Mouse (Mus musculus) MEL (cell line): Measurements from ENCODE around the gene Shb. TPM values are rescaled to one million over a fixed set of nuclear protein-coding genes. Genes with fewer than 3 reads are reported as not detected.

Source experiments
- DNase-seq: peaks from one replicate; pipeline ENCODE4 v3.0.0; 2011; ENCODE audit warnings: low read depth, low spot score
- H3K27ac ChIP-seq: 2 replicates; pipeline ENCODE4 v1.5.1; 2012; ENCODE audit warnings: low read depth, mild to moderate bottlenecking, control low read depth, low read length, moderate library complexity; ENCODE audit not compliant: control insufficient read depth
- H3K27me3 ChIP-seq, 2 experiments: fragments of 150-350 bp in 1 of 2; sonication (generic) in 1 of 2; 2 replicates each; pipeline ENCODE4 v1.6.1; 2012; ENCODE audit warnings: low read length in 2 of 2, mild to moderate bottlenecking in 2 of 2, improper control_type of control experiment in 1 of 2, moderate library complexity in 1 of 2; ENCODE audit not compliant: insufficient read depth in 2 of 2, control insufficient read depth in 1 of 2
- H3K36me3 ChIP-seq, 2 experiments: 2 replicates each; pipeline ENCODE4 v1.6.1; 2012 to 2014; ENCODE audit warnings: low read length in 2 of 2, improper control_type of control experiment in 1 of 2, inconsistent platforms in 1 of 2, mild to moderate bottlenecking in 1 of 2; ENCODE audit not compliant: insufficient read depth in 2 of 2, control insufficient read depth in 1 of 2
- H3K4me1 ChIP-seq, 2 experiments: fragments of 150-350 bp in 1 of 2; sonication (generic) in 1 of 2; 2 replicates each; pipeline ENCODE4 v1.6.1; 2012; ENCODE audit warnings: low read length in 2 of 2, improper control_type of control experiment in 1 of 2, mild to moderate bottlenecking in 1 of 2; ENCODE audit not compliant: insufficient read depth in 2 of 2, control insufficient read depth in 1 of 2
- H3K4me3 ChIP-seq, 2 experiments: fragments of 150-350 bp in 1 of 2; sonication (generic) in 1 of 2; 2 replicates each; pipeline ENCODE4 v1.5.1; 2012; ENCODE audit warnings: low read depth in 2 of 2, low read length in 2 of 2, mild to moderate bottlenecking in 2 of 2, moderate library complexity in 2 of 2, control low read depth in 1 of 2, improper control_type of control experiment in 1 of 2; ENCODE audit not compliant: control insufficient read depth in 1 of 2, insufficient read depth in 1 of 2
- H3K79me2 ChIP-seq: 2 replicates; pipeline ENCODE4 v1.6.1; 2012; ENCODE audit warnings: mild to moderate bottlenecking, low read length, moderate library complexity; ENCODE audit not compliant: control insufficient read depth, poor library complexity, insufficient read depth
- H3K9ac ChIP-seq: 2 replicates; pipeline ENCODE4 v1.6.1; 2012; ENCODE audit warnings: low read depth, mild to moderate bottlenecking, control low read depth, low read length, moderate library complexity; ENCODE audit not compliant: control insufficient read depth, poor library complexity, severe bottlenecking
- H3K9me3 ChIP-seq: fragments of 150-350 bp; sonication (generic); replicated peaks from 2 replicates; pipeline ENCODE4 v1.6.1; 2012; ENCODE audit warnings: mild to moderate bottlenecking, low read length, improper control_type of control experiment, moderate library complexity; ENCODE audit not compliant: insufficient read depth
- BHLHE40 ChIP-seq: IDR thresholded peaks from 2 replicates; pipeline ENCODE4 v1.6.1; 2012; ENCODE audit warnings: low read depth, mild to moderate bottlenecking, inconsistent platforms, low read length, improper control_type of control experiment, borderline replicate concordance
- CHD1 ChIP-seq: IDR thresholded peaks from 2 replicates; pipeline ENCODE4 v1.6.1; 2012; ENCODE audit warnings: low read depth, mild to moderate bottlenecking, inconsistent platforms, low read length, improper control_type of control experiment
- CHD2 ChIP-seq: IDR thresholded peaks from 2 replicates; pipeline ENCODE4 v1.6.1; 2011; ENCODE audit warnings: low read length, improper control_type of control experiment
- E2F4 ChIP-seq: IDR thresholded peaks from 2 replicates; pipeline ENCODE4 v1.6.1; 2011; ENCODE audit warnings: low read depth, low read length, improper control_type of control experiment, borderline replicate concordance
- ELF1 ChIP-seq: IDR thresholded peaks from 2 replicates; pipeline ENCODE4 v1.6.1; 2014; ENCODE audit warnings: low read depth, mild to moderate bottlenecking, inconsistent platforms, low read length, improper control_type of control experiment, moderate library complexity
- GABPA ChIP-seq: IDR thresholded peaks from 2 replicates; pipeline ENCODE4 v1.6.1; 2012; ENCODE audit warnings: low read depth, mild to moderate bottlenecking, inconsistent platforms, low read length, improper control_type of control experiment, moderate library complexity
- GATA1 ChIP-seq: IDR thresholded peaks from 2 replicates; pipeline ENCODE4 v1.6.1; 2011; ENCODE audit warnings: low read depth, low read length, improper control_type of control experiment
- JUND ChIP-seq: IDR thresholded peaks from 2 replicates; pipeline ENCODE4 v1.6.1; 2011; ENCODE audit warnings: low read depth, mild to moderate bottlenecking, improper control_type of control experiment, low read length
- KAT2A ChIP-seq: conservative IDR thresholded peaks from 2 replicates; pipeline ENCODE4 v1.6.1; 2012; ENCODE audit warnings: low read depth, low read length, improper control_type of control experiment, inconsistent platforms
- MAX ChIP-seq: IDR thresholded peaks from 2 replicates; pipeline ENCODE4 v1.6.1; 2011; ENCODE audit warnings: low read length, improper control_type of control experiment
- MXI1 ChIP-seq: IDR thresholded peaks from 2 replicates; pipeline ENCODE4 v1.6.1; 2011; ENCODE audit warnings: mild to moderate bottlenecking, low read depth, low read length, improper control_type of control experiment
- NELFE ChIP-seq: IDR thresholded peaks from 2 replicates; pipeline ENCODE4 v1.6.1; 2011; ENCODE audit warnings: low read depth, low read length, improper control_type of control experiment
- POLR2AphosphoS5 ChIP-seq: IDR thresholded peaks from 2 replicates; pipeline ENCODE4 v1.6.1; 2012; ENCODE audit warnings: low read depth, borderline replicate concordance, mild to moderate bottlenecking, inconsistent platforms, low read length, moderate library complexity, mixed read lengths
- RAD21 ChIP-seq: IDR thresholded peaks from 2 replicates; pipeline ENCODE4 v1.6.1; 2011; ENCODE audit warnings: mild to moderate bottlenecking, low read depth, low read length, improper control_type of control experiment
- RCOR1 ChIP-seq: IDR thresholded peaks from 2 replicates; pipeline ENCODE4 v1.6.1; 2012; ENCODE audit warnings: low read depth, mild to moderate bottlenecking, inconsistent platforms, low read length, improper control_type of control experiment
- SMC3 ChIP-seq: IDR thresholded peaks from 2 replicates; pipeline ENCODE4 v1.6.1; 2011; ENCODE audit warnings: low read depth, low read length, improper control_type of control experiment
- TAL1 ChIP-seq: IDR thresholded peaks from 2 replicates; pipeline ENCODE4 v1.6.1; 2012; ENCODE audit warnings: mild to moderate bottlenecking, inconsistent platforms, low read length, moderate library complexity, mixed read lengths
- TBP ChIP-seq: IDR thresholded peaks from 2 replicates; pipeline ENCODE4 v1.8.0; 2011; ENCODE audit warnings: low read depth, low read length, improper control_type of control experiment
- TCF12 ChIP-seq: IDR thresholded peaks from 2 replicates; pipeline ENCODE4 v1.6.1; 2014; ENCODE audit warnings: low read depth, mild to moderate bottlenecking, inconsistent platforms, low read length, improper control_type of control experiment, moderate library complexity
- UBTF ChIP-seq: IDR thresholded peaks from 2 replicates; pipeline ENCODE4 v1.6.1; 2012; ENCODE audit warnings: low read depth, mild to moderate bottlenecking, inconsistent platforms, low read length, improper control_type of control experiment, moderate library complexity, borderline replicate concordance; ENCODE audit not compliant: insufficient read depth
- ZC3H11A ChIP-seq: IDR thresholded peaks from 2 replicates; pipeline ENCODE4 v1.6.1; 2012; ENCODE audit warnings: low read depth, mild to moderate bottlenecking, inconsistent platforms, low read length, improper control_type of control experiment
- ZKSCAN1 ChIP-seq: IDR thresholded peaks from 2 replicates; pipeline ENCODE4 v1.6.1; 2012; ENCODE audit warnings: low read depth, mild to moderate bottlenecking, inconsistent platforms, low read length, improper control_type of control experiment, moderate library complexity
- ZNF384 ChIP-seq: IDR thresholded peaks from 2 replicates; pipeline ENCODE4 v1.6.1; 2012; ENCODE audit warnings: low read depth, mild to moderate bottlenecking, inconsistent platforms, low read length, improper control_type of control experiment
- polyA plus RNA-seq, 2 experiments: library from polyadenylated mRNA; stranded (reverse) in 1 of 2; unstranded in 1 of 2; fragments of >175 nt in 1 of 2; fragments of >200 nt in 1 of 2; gene quantifications; 2 replicates each; pipeline versions ENCODE4 v1.2.1 to v1.2.4; 2012; ENCODE audit warnings: low replicate concordance in 2 of 2, low read depth in 1 of 2; ENCODE audit not compliant: insufficient read length in 2 of 2, insufficient read depth in 1 of 2, missing spikeins in 1 of 2
- total RNA-seq: library from RNA; depleted of rRNA; stranded (reverse); fragments of 300-350 nt; gene quantifications from 2 replicates; pipeline ENCODE4 v1.2.3, GENCODE M21; 2012

The Shb gene
- total and polyA plus RNA-seq, 3 experiments = 5.2 to 13.9 TPM; not detected in 1

DNA sequence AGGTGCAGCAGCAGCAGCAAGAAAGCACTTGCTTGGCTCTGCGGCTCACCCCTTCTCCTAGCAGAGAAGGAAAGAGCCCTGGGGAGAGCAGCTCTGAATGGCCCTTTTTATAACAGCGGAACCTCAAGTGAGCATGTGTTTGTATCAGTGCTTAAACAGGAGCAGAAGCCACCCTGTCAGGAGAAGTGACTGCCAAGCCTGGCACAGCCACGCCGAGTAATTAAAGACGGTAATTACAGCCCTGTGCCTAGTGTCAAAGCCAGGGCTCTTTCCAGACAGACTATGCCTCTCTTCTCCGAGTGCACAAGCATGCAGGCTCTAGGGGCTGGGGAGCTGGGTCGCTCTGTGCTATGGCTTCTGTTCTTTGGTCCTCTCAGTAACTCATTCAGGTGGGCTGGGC, 54.1 kb downstream of the Shb start:
- peaks cover 0 to 5% of the 10 kb centered on the region in 2 experiments; a peak in 1 of 4 replicates for H3K4me1 ChIP-seq
- DNase-seq = no peak
- no peak overlapping the region for H3K9ac ChIP-seq
- H3K36me3 ChIP-seq = no peaks in the 10 kb centered on the region
- no peak overlapping the region for H3K4me3 ChIP-seq
- TF ChIP-seq RCOR1 (no peak), TAL1 (no peak), ZNF384 (no peak), ZC3H11A (no peak), NELFE (no peak), E2F4 (no peak), CHD1 (no peak), JUND (no peak), POLR2AphosphoS5 (no peak), TBP (no peak), UBTF (no peak), MXI1 (no peak), BHLHE40 (no peak), RAD21 (no peak), TCF12 (no peak)
- H3K9me3 ChIP-seq = no peaks in the 10 kb centered on the region
- H3K79me2 ChIP-seq = no peaks in the 10 kb centered on the region
- no peak overlapping the region for H3K27ac ChIP-seq
- no peaks in the 10 kb centered on the region for H3K27me3 ChIP-seq

DNA sequence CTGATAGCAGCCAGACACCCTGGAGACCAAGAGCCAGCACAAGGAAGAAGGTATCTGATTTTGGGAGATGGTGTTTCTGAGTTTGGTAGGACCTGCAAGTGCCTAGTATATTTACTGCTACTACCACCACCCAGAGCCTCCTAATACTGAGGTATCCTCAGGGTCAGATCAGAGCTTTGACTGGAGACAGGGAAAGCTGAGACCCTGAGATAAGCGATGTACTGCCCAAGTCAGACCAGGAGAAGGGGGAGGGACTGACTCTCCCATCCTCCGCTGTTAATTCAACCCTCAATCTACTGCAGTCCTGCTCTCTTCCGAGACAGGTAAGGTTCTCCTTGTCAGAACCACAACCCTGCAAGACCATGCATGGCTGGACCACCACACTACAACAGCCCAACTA, 55.2 kb downstream of the Shb start:
- Histone ChIP-seq H3K79me2 (no peaks in the 10 kb centered on the region), H3K36me3 (no peaks in the 10 kb centered on the region), H3K27ac (no peak overlapping the region)

More for the DNA sequence above, 55.2 kb downstream of the Shb start:
- Histone ChIP-seq H3K27me3 (no peaks in the 10 kb centered on the region), H3K4me3 (no peak overlapping the region), H3K9me3 (no peaks in the 10 kb centered on the region), H3K4me1 (peaks cover 0 to 5% of the 10 kb centered on the region in 2 experiments; a peak in 1 of 4 replicates), H3K9ac (no peak overlapping the region)
- DNase-seq = no peak
- TF ChIP-seq BHLHE40 = no peak
- no peak for TF ChIP-seq MXI1
- TF ChIP-seq RAD21 = no peak
- TF ChIP-seq GABPA = no peak
- TF ChIP-seq GATA1 = no peak
- TF ChIP-seq ZKSCAN1 = no peak
- TF ChIP-seq CHD2 = no peak
- TF ChIP-seq TBP = no peak
- TF ChIP-seq KAT2A = no peak
- TF ChIP-seq MAX = no peak
- no peak for TF ChIP-seq ELF1
- TF ChIP-seq SMC3 = no peak
- no peak for TF ChIP-seq E2F4
